Comparison of ENCODE assay signal across 8 mouse cellular contexts in genomic region chr8:48842991-48843930, GRCm38 (mm10). TPM values are rescaled to one million over a fixed set of nuclear protein-coding genes. Genes with fewer than 3 reads are reported as not detected.
A peak's percentile ranks its signal among the peaks of the same experiment; 100 is the strongest.
DNase-seq lines count a peak whose midpoint lies in the region; ATAC-seq and TF ChIP-seq lines count a peak whose summit lies in the region.

No protein-coding gene starts in this region.

- peak; percentile 87 for DNase-seq in ZHBTc4 (ENCODE audit: low read depth, low spot score)
- peak; percentile 70 for DNase-seq in forebrain, embryonic 14.5 days (ENCODE audit: low spot score)
- DNase-seq in heart, postnatal 4 days = peak; percentile 53
- DNase-seq in layer of hippocampus, postnatal 36 days = peak; percentile 26 to 27
- peak; percentile 24 to 46 for DNase-seq in right cerebral cortex, postnatal 36 days (ENCODE audit: low spot score in 2 of 2)

- H3K79me3 ChIP-seq in C2C12 (ENCODE audit: low read depth) = peaks cover 13% of the 10 kb centered on the region

- H3K79me2 ChIP-seq in C2C12 (ENCODE audit: control insufficient read depth, insufficient read depth) = peaks cover 35% of the 10 kb centered on the region

- peaks cover 10% of the 10 kb centered on the region for H3K4me1 ChIP-seq in forebrain, embryonic 14.5 days (ENCODE audit: control insufficient read depth, insufficient read depth, low read length)

- H3K4me3 ChIP-seq in C2C12 (ENCODE audit: insufficient read depth, poor library complexity, severe bottlenecking) = peak overlapping the region; percentile 66
- peak overlapping the region; percentile 74 for H3K4me3 ChIP-seq in forebrain, embryonic 14.5 days (ENCODE audit: low read depth, low read length)

- TF ChIP-seq CTCF in C2C12 (IDR thresholded peaks at IDR 0.05; ENCODE audit: control insufficient read depth, insufficient read depth, insufficient read length) = no peak

- peak overlapping the region; percentile 73 for H3K9ac ChIP-seq in forebrain, embryonic 14.5 days (ENCODE audit: low read length)

- H3K36me3 ChIP-seq in C2C12 (ENCODE audit: control insufficient read depth, insufficient read depth) = no peaks in the 10 kb centered on the region
- H3K36me3 ChIP-seq in forebrain, embryonic 14.5 days (ENCODE audit: control insufficient read depth, insufficient read depth, low read length) = no peaks in the 10 kb centered on the region

- peak overlapping the region; percentile 63; the same call in 1 of the 2 replicates for H3K27ac ChIP-seq in forebrain, embryonic 14.5 days (ENCODE audit: low read depth, low read length)

- H3K9me3 ChIP-seq in forebrain, embryonic 14.5 days (replicated peaks; ENCODE audit: control insufficient read depth, low read length) = no peaks in the 10 kb centered on the region

- peak; percentile 85 for ATAC-seq in forebrain, embryonic 14.5 days
- ATAC-seq in megakaryocyte progenitor cell, adult 5-6 weeks (replicated peaks; ENCODE audit: poor library complexity) = peak; percentile 34
- ATAC-seq in cerebellum, adult (ENCODE audit: insufficient number of reproducible peaks, low FRiP score, low TSS enrichment) = no peak

- H3K27me3 ChIP-seq in C2C12 (ENCODE audit: control insufficient read depth, insufficient read depth, insufficient read length) = no peaks in the 10 kb centered on the region
- H3K27me3 ChIP-seq in forebrain, embryonic 14.5 days (replicated peaks; ENCODE audit: control insufficient read depth, insufficient read depth, low read length) = peaks cover 25% of the 10 kb centered on the region

- under 1% methylated on average over 66 of the region's 93 CpGs for WGBS in forebrain, embryonic 14.5 days

- peak overlapping the region; percentile 73 for H3ac ChIP-seq in C2C12 (ENCODE audit: control insufficient read depth, insufficient read length, low read depth)

- peak overlapping the region; percentile 97 for H3K4me2 ChIP-seq in forebrain, embryonic 14.5 days (ENCODE audit: low read length)

TF ChIP-seq in C2C12, 6 proteins besides CTCF, POLR2A, EP300 and RAD21:
- TF ChIP-seq MYOD1 (IDR thresholded peaks at IDR 0.05; ENCODE audit: control insufficient read depth, insufficient read length, low read depth) = no peak
- no peak for TF ChIP-seq USF1 (IDR thresholded peaks at IDR 0.05; ENCODE audit: low read depth)
- peak; percentile 39 for TF ChIP-seq MAX (IDR thresholded peaks at IDR 0.05)
TF ChIP-seq in C2C12: peak in this region for 1.

RNA-seq across cellular contexts. Expression of gene Tenm3, which starts 0.5 kb away (rescaled TPM):
- polyA plus RNA-seq in C2C12 (2012; fragmentation: generic; extraction: Trizol) = 18.2 TPM
- polyA plus RNA-seq in forebrain, embryonic 14.5 days (2014; fragmentation: Nextera tagmentation; extraction: Ambion mirVana) = 12.5 and 23.2 TPM in 2 replicates
- 1 to 10 TPM; 8.5 to 9.5 TPM for total RNA-seq in heart, postnatal 4 days (2021)
- total RNA-seq in layer of hippocampus, postnatal 36 days (2021) = 10 to 100 TPM; 75.0 to 76.7 TPM
- not detected in 2 replicates for total RNA-seq in megakaryocyte progenitor cell, adult 5-6 weeks (2015)
- not detected in 2 replicates for total RNA-seq in megakaryocyte progenitor cell, adult 5-6 weeks (2017)

Comparison
In these comparisons a context has a peak if more than half of its experiments do, and no peak if none do; other contexts are left out.
1. DNase-seq: peak in every context shown above with its lines; median percentile 87 in ZHBTc4; 70 in forebrain, embryonic 14.5 days; 53 in heart, postnatal 4 days; 35 in right cerebral cortex, postnatal 36 days; 26 in layer of hippocampus, postnatal 36 days.
2. RNA of gene Tenm3, which starts 0.5 kb away (total RNA-seq): 75.0 to 76.7 TPM in layer of hippocampus, postnatal 36 days and 8.5 to 9.5 TPM in heart, postnatal 4 days; not detected in megakaryocyte progenitor cell, adult 5-6 weeks; every median in the first group is over 4 times any median in the second.